Mouse (Mus musculus): Measurements from ENCODE around the gene Procr.
A peak's percentile ranks its signal among the peaks of the same experiment; 100 is the strongest.
"Not testable (repeated sequence)": the region's sequence is repeated elsewhere in the genome, so short reads cannot be mapped to it uniquely, and the experiment has no call there.

Procr gene

GRCm38 (mm10) chr2:155751014-155751786, at the start of gene Procr:
Gene Procr (plus strand): TSS chr2:155751117.
- DNase-seq (ENCODE audit: low spot score in 2 of 2), result no peak

DNA sequence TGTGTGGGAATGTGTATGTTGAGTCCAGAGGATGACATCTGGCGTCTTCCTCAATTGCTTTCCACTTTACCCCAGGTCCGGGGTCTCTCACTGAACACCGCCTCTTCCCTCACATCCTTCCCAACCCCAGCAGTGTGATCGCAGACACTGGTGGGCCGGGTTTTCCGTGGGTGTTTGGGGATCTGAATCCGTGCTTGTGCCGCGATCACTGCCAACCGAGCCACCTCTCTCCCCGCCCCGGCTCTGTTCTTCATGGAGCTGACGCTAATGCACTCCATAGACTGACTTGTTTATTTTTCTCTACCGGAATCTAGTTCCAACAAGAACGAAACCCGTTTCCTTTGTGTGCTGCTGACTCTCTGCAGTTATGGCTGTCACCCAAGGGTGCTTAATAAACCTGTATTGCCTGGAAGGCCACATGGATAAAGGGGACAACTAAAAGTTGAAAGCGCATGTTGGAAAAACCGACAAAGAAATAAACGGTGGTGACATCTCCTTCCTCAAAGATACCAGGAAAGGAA, 49.5 kb upstream of the Procr start:
- DNase-seq (ENCODE audit: low spot score in 2 of 2), result no peak

DNA sequence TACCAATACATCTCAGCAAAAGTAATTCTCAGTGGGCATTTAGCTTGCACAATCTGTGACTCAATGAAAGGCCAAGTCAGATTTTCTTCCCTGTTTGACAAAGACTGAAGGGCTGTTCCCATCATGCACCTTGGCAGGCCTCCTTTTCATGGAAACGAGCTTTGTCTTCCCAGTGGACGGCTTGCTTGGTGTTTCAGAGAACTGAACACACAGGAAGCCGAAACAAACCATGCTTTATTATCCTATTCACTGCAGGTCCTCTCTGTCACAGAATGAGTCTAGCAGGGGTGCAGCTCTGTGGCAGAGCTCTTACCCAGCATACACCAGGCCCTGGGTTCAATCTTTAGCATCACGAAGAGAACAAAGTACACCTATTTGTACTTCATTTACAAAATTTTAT, 47.3 kb upstream of the Procr start:
- DNase-seq (ENCODE audit: low spot score in 2 of 2), result no peak

- DNase-seq (ENCODE audit: low spot score in 2 of 2), result no peak
Observed at GRCm38 (mm10) chr2:155707251-155707650, 43.7 kb upstream of the Procr start.

- DNase-seq (ENCODE audit: low spot score in 2 of 2), result no peak
Observed at GRCm38 (mm10) chr2:155710557-155710956, 40.4 kb upstream of the Procr start.

GRCm38 (mm10) chr2:155717082-155717990, 33.6 kb upstream of the Procr start:
- DNase-seq (ENCODE audit: low spot score in 2 of 2), result no peak

DNA sequence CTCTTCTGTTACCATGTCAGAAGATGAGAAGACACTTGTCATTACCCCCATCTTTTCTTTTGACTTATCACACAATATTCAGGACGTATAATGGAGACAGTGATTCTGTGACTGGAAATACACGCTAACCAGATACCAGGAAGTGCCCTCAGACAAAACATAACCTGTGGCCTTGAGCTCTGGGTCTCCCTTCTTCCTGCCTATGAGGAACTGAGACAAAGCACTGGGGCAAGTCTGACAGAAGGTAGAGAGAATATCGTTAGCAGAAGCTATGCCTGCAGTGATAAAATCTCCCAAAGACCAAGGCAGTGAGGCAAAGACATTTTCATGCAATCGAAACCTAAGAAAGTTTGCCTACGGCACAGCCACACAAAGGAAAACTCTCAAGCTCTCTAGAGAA, 30.3 kb upstream of the Procr start:
- DNase-seq (ENCODE audit: low spot score in 2 of 2), result no peak

DNA sequence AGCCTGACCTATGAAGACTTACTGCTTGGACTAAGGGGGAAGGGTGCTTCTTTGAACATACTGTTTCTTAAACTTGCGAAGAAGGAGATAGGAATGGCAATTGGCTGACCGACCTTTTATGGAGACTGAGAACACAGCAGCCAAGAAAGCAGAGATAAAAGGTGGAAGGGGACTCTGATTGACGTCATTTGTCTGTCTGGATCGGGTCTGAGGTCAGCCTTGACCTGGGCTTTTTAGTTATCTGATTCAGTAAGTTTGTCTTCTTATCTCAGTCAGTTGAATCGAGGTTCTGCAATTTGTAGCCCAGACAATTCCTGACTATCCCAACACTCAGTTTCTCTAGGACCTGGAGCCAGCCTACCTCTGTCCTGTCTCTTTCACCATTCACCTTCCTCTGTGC, 26.9 kb upstream of the Procr start:
- DNase-seq (ENCODE audit: low spot score in 2 of 2), result no peak

GRCm38 (mm10) chr2:155724526-155724925, 26.4 kb upstream of the Procr start:
- no peak for DNase-seq (ENCODE audit: low spot score in 2 of 2)

GRCm38 (mm10) chr2:155726302-155726701, 24.6 kb upstream of the Procr start:
- DNase-seq (ENCODE audit: low spot score in 2 of 2), result no peak

GRCm38 (mm10) chr2:155727764-155728395, 23.0 kb upstream of the Procr start:
- no peak for DNase-seq (ENCODE audit: low spot score in 2 of 2)

- DNase-seq (ENCODE audit: low spot score in 2 of 2), result no peak
Observed at GRCm38 (mm10) chr2:155728742-155729141, 22.2 kb upstream of the Procr start.

GRCm38 (mm10) chr2:155729158-155729645, 21.7 kb upstream of the Procr start, which contains the start of gene Edem2:
Gene Edem2 (minus strand): TSS chr2:155729475.
- DNase-seq (ENCODE audit: low spot score in 2 of 2), result peak; percentile 92

GRCm38 (mm10) chr2:155735080-155735479, 15.8 kb upstream of the Procr start:
- no peak for DNase-seq (ENCODE audit: low spot score in 2 of 2)

DNA sequence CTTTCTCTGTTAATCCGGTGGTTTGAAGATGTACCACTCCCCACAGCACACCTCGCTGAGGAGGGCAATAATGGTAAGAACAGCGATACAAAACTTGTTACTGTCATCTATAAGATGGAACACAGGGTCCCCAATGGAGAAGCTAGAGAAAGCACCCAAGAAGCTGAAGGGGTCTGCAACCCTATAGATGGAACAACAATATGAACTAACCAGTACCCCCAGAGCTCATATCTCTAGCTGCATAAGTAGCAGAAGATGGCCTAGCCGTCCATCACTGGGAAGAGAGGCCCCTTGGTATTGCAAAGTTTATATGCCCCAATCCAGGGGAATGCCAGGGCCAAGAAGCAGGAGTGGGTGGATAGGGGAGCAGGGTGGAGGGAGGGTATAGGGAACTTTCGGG, 15.2 kb upstream of the Procr start, which contains the start of gene Gm17581:
Gm17581 (minus strand) TSS at position 101 of the 400 bp plus-strand sequence.
- not testable (repeated sequence) for DNase-seq (ENCODE audit: low spot score in 2 of 2)

DNA sequence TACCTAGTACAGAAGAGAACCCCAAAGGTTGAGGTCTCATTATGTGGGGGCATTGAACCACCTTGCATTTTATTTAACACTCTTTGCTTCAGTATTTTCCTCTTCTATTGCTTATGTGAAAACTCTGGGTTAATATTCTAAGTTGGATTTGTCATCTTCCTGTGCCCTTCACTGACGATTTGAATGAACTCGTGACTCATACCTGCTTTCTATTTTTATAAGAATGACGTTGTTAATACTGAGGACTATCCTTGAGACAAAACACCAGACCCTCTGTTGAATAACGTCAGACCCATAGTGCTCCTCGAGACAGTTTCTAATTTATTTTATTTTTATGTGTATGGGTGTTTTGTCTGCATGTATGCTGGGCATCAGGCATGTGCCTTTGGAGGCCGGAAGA, 14.0 kb upstream of the Procr start:
- no peak for DNase-seq (ENCODE audit: low spot score in 2 of 2)

GRCm38 (mm10) chr2:155737803-155738202, 13.1 kb upstream of the Procr start:
- no peak for DNase-seq (ENCODE audit: low spot score in 2 of 2)

- DNase-seq (ENCODE audit: low spot score in 2 of 2), result no peak
Observed at GRCm38 (mm10) chr2:155742211-155742610, 8.7 kb upstream of the Procr start.

GRCm38 (mm10) chr2:155742931-155743337, 8.0 kb upstream of the Procr start:
- no peak for DNase-seq (ENCODE audit: low spot score in 2 of 2)

DNA sequence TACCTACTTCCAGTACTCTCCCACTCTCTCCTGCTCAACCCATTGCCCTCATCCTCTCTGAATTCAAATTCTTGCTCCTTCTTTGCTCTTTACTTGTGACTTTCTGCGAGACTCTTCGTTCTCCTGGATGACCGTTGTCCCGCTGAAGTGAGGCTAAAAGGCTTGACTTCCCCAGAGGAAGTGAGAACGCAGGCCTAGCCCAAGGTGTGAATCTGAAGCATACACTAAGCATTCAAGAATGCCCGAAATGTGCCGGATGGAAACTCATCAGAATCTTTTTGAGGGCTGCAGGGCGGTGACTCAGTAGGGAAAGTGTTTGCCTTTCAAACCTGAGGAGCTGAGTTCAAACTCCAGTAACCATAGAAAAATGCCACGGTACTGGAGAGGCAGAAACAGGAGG, 7.6 kb upstream of the Procr start:
- DNase-seq (ENCODE audit: low spot score in 2 of 2), result no peak

- DNase-seq (ENCODE audit: low spot score in 2 of 2), result no peak
Observed at GRCm38 (mm10) chr2:155745487-155745886, 5.4 kb upstream of the Procr start.

- DNase-seq (ENCODE audit: low spot score in 2 of 2), result no peak
Observed at GRCm38 (mm10) chr2:155749394-155749793, 1.5 kb upstream of the Procr start.

Measured in natural killer cell, adult 2 months (primary cell).